Mouse (Mus musculus): ENCODE data around the gene Gm14305.
"Not testable (repeated sequence)": the region's sequence is repeated elsewhere in the genome, so short reads cannot be mapped to it uniquely, and the experiment has no call there.

Gene Gm14305
- long read RNA-seq, experiment 1, transcript Gm14305-201 (4 exons, 1,167 nt): major isoform, 17 of 18 reads
- long read RNA-seq, experiment 1, partial matches to known transcripts: 0 of 18 reads
- long read RNA-seq, experiment 1, other reads (novel, unspliced or antisense): 0 of 18 reads
- long read RNA-seq, experiment 2, transcript Gm14305-201 (4 exons, 1,167 nt): major isoform, 20 of 25 reads
- long read RNA-seq, experiment 2, partial matches to known transcripts: 0 of 25 reads
- long read RNA-seq, experiment 2, other reads (novel, unspliced or antisense): 3 of 25 reads

GRCm38 (mm10) chr2:176708051-176708450 is at the start of gene Gm14305:
Gene Gm14305, plus strand, starts transcription at chr2:176708328.
- intact Hi-C loops (cut with DNase I): not testable (repeated sequence)

GRCm38 (mm10) chr2:176670222-176670621 is 37.9 kb upstream of the Gm14305 start, which contains the start of gene Zfp973:
Gene Zfp973, plus strand, starts transcription at chr2:176670522.
- intact Hi-C loops (cut with DNase I): not testable (repeated sequence)
